Mouse (Mus musculus) lung, adult 2 months (tissue): ENCODE results near the gene Olig3.

ENCODE experiments used
- CTCF ChIP-seq: fragments of 200-500 bp; IDR thresholded peaks from 2 replicates; pipeline ENCODE4 v1.5.1; 2011; ENCODE audit warnings: mild to moderate bottlenecking, low read length, control low read depth; ENCODE audit not compliant: insufficient read depth
- POLR2A ChIP-seq: fragments of 200-500 bp; IDR thresholded peaks from 2 replicates; pipeline ENCODE4 v1.6.1; 2011; ENCODE audit warnings: low read depth, mild to moderate bottlenecking, control low read depth, low read length, borderline replicate concordance; ENCODE audit errors: extremely low read depth

DNA sequence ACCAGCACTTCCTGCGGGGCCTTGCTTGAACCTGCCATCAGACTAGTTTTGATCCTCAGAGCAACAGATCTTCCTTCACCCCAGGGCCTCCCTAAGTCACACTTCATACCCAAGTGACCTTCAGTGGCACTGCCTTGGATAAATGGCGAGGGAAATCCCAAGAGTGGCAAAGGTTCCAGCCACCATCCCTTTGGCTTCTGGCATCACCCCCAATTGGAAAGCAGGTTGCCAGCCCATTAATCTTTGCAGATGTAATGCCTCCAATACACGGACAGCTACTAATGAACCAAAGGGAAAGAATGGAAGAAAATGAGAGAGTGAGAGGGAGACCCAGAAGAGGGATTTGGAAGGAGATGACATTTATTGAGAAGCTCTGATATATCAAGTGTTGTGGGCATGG is 18.0 kb downstream of the Olig3 start:
- TF ChIP-seq POLR2A = no peak
- TF ChIP-seq CTCF = no peak
